Mouse (Mus musculus) heart, postnatal 0 days (tissue): ENCODE measurements around the gene Gimap1. TPM values are rescaled to one million over a fixed set of nuclear protein-coding genes. Genes with fewer than 3 reads are reported as not detected.
A peak's percentile ranks its signal among the peaks of the same experiment; 100 is the strongest.

Source experiments
- ATAC-seq: fragments of 200-750 bp; cut with Nextera tagmentation; 2 replicates; pipeline ENCODE4 v1.8.0; 2017; ENCODE audit warnings: low read depth, moderate number of reproducible peaks, moderate library complexity; ENCODE audit not compliant: insufficient read depth
- DNase-seq: peaks from one replicate; pipeline ENCODE4 v3.0.0-alpha.2; 2016; ENCODE audit warnings: low spot score
- H3K27ac ChIP-seq: fragments of 300-500 bp; sonication (generic); 2 replicates; pipeline ENCODE4 v1.5.1; 2014; ENCODE audit warnings: low read depth, mild to moderate bottlenecking
- H3K27me3 ChIP-seq: fragments of 300-500 bp; sonication (generic); 2 replicates; pipeline ENCODE4 v1.6.1; 2014; ENCODE audit warnings: low read length, mixed read lengths; ENCODE audit not compliant: control insufficient read depth, insufficient read depth
- H3K36me3 ChIP-seq: fragments of 300-500 bp; sonication (generic); replicated peaks from 2 replicates; pipeline ENCODE4 v1.6.1; 2014; ENCODE audit warnings: low read length, mixed read lengths; ENCODE audit not compliant: control insufficient read depth, insufficient read depth
- H3K4me1 ChIP-seq: fragments of 300-500 bp; sonication (generic); 2 replicates; pipeline ENCODE4 v1.6.1; 2014; ENCODE audit warnings: antibody characterized with exemption; ENCODE audit not compliant: control insufficient read depth, insufficient read depth
- H3K4me2 ChIP-seq: fragments of 300-500 bp; sonication (generic); 2 replicates; pipeline ENCODE4 v1.6.1; 2014; ENCODE audit warnings: low read depth, mild to moderate bottlenecking, low read length, moderate library complexity
- H3K4me3 ChIP-seq: fragments of 300-500 bp; sonication (generic); 2 replicates; pipeline ENCODE4 v1.5.1; 2014; ENCODE audit warnings: low read depth, low read length
- H3K9ac ChIP-seq: fragments of 300-500 bp; sonication (generic); replicated peaks from 2 replicates; pipeline ENCODE4 v1.6.1; 2014; ENCODE audit warnings: low read depth, low read length, mixed read lengths
- H3K9me3 ChIP-seq: fragments of 300-500 bp; sonication (generic); replicated peaks from 2 replicates; pipeline ENCODE4 v1.6.1; 2016; ENCODE audit warnings: low read length; ENCODE audit not compliant: control insufficient read depth
- CTCF ChIP-seq: IDR thresholded peaks from 2 replicates; pipeline ENCODE4 v1.5.1; 2016; ENCODE audit warnings: antibody characterized with exemption, control low read depth, low read depth
- EP300 ChIP-seq: IDR thresholded peaks from 2 replicates; pipeline ENCODE4 v1.6.1; 2016; ENCODE audit warnings: antibody characterized with exemption, low read depth
- WGBS: fragments of 180-500 bp; shearing (Covaris S2); extraction: QIAGEN DNeasy Blood & Tissue Kit; methylation state at CpG from one replicate; pipeline ENCODE4 v1.1.7; 2014; 5-methylcytosine and 5-hydroxymethylcytosine counted together
- polyA plus RNA-seq: library from polyadenylated mRNA; unstranded; fragments of >200 nt; fragmentation: Nextera tagmentation; extraction: Ambion mirVana; gene quantifications from 2 replicates; pipeline ENCODE4 v1.2.1, GENCODE M21; 2015
- total RNA-seq: library from RNA; depleted of rRNA; stranded (reverse); fragments of >200 nt; gene quantifications from 2 replicates; pipeline ENCODE4 v1.2.3, GENCODE M21; 2014; ENCODE audit warnings: low replicate concordance

Gimap1 gene
- total and polyA plus RNA-seq, 2 experiments from 2014 or later = 19.7 to 23.1 TPM

GRCm38 (mm10) chr6:48745959-48746889 lies 7.4 kb downstream of the Gimap1 start, which contains the start of gene Gimap5:
Gimap5 (plus strand) TSS chr6:48746197.
- Histone ChIP-seq H3K36me3 (no peaks in the 10 kb centered on the region), H3K9ac (peak within 1 kb of the TSS; percentile 28; the same call in 1 of the 2 replicates), H3K4me3 (peak within 1 kb of the TSS; percentile 40), H3K27me3 (peaks cover 27% of the 10 kb centered on the region), H3K27ac (peak within 1 kb of the TSS; percentile 89), H3K9me3 (no peaks in the 10 kb centered on the region), H3K4me1 (peaks cover 10% of the 10 kb centered on the region; the same call in 1 of the 2 replicates), H3K4me2 (peak within 1 kb of the TSS; percentile 54)
- ATAC-seq (peak; percentile 62), DNase-seq (peak; percentile 67)
- TF ChIP-seq CTCF (peak; percentile 51), EP300 (0 out of 2 replicates have a peak, but pooled peaks have one; percentile 40)
- 26% methylated on average over 16 of the region's 16 CpGs for WGBS

GRCm38 (mm10) chr6:48747091-48747966 lies 8.5 kb downstream of the Gimap1 start:
- DNase-seq (no peak), ATAC-seq (no peak)
- Histone ChIP-seq H3K36me3 (no peaks in the 10 kb centered on the region), H3K4me2 (peak overlapping the region; percentile 54), H3K9me3 (no peaks in the 10 kb centered on the region), H3K27ac (peak overlapping the region; percentile 89), H3K9ac (peak overlapping the region; percentile 28; the same call in 1 of the 2 replicates), H3K4me3 (peak overlapping the region; percentile 40), H3K4me1 (peaks cover 5% of the 10 kb centered on the region; the same call in 1 of the 2 replicates), H3K27me3 (peaks cover 16% of the 10 kb centered on the region)
- WGBS = 32% methylated on average over 7 of the region's 7 CpGs
- no peak for TF ChIP-seq CTCF
- TF ChIP-seq EP300 = no peak

- no peaks in the 10 kb centered on the region for H3K4me1 ChIP-seq
- no peak for DNase-seq
- H3K27me3 ChIP-seq = no peaks in the 10 kb centered on the region
- 68% methylated on average over 7 of the region's 7 CpGs for WGBS
- no peak overlapping the region for H3K4me2 ChIP-seq
- ATAC-seq = no peak
- H3K36me3 ChIP-seq = no peaks in the 10 kb centered on the region
- no peak for TF ChIP-seq CTCF
- no peak overlapping the region for H3K9ac ChIP-seq
- H3K9me3 ChIP-seq = no peaks in the 10 kb centered on the region
- no peak overlapping the region for H3K27ac ChIP-seq
- no peak overlapping the region for H3K4me3 ChIP-seq
Observed at GRCm38 (mm10) chr6:48763567-48764270, 24.9 kb downstream of the Gimap1 start.

- no peaks in the 10 kb centered on the region for H3K36me3 ChIP-seq
- no peak for TF ChIP-seq CTCF
- TF ChIP-seq EP300 = no peak
Observed at GRCm38 (mm10) chr6:48764496-48764895, 25.6 kb downstream of the Gimap1 start.

More at GRCm38 (mm10) chr6:48764496-48764895, 25.6 kb downstream of the Gimap1 start:
- H3K4me3 ChIP-seq = no peak overlapping the region
- H3K27ac ChIP-seq = no peak overlapping the region
- no peaks in the 10 kb centered on the region for H3K27me3 ChIP-seq
- no peaks in the 10 kb centered on the region for H3K4me1 ChIP-seq
- H3K4me2 ChIP-seq = no peak overlapping the region
- DNase-seq (no peak), ATAC-seq (no peak)
- no peak overlapping the region for H3K9ac ChIP-seq
- no peaks in the 10 kb centered on the region for H3K9me3 ChIP-seq
- WGBS = 93% methylated on average over 10 of the region's 10 CpGs
